Mouse (Mus musculus) heart, postnatal 0 days (tissue): ENCODE results near the gene Scn8a.

Experiments used
- CTCF ChIP-seq: IDR thresholded peaks from 2 replicates; pipeline ENCODE4 v1.5.1; 2016; ENCODE audit warnings: antibody characterized with exemption, control low read depth, low read depth
- EP300 ChIP-seq: IDR thresholded peaks from 2 replicates; pipeline ENCODE4 v1.6.1; 2016; ENCODE audit warnings: antibody characterized with exemption, low read depth

- no peak for TF ChIP-seq CTCF
- no peak for TF ChIP-seq EP300
Measured at GRCm38 (mm10) chr15:100936176-100936575, 66.5 kb downstream of the Scn8a start.
